Mouse (Mus musculus): ENCODE data around the gene Ncoa3. TPM values are rescaled to one million over a fixed set of nuclear protein-coding genes. Genes with fewer than 3 reads are reported as not detected.

Gene Ncoa3
- polyA plus RNA-seq, 2 experiments: 3.3 to 4.4 TPM

DNA sequence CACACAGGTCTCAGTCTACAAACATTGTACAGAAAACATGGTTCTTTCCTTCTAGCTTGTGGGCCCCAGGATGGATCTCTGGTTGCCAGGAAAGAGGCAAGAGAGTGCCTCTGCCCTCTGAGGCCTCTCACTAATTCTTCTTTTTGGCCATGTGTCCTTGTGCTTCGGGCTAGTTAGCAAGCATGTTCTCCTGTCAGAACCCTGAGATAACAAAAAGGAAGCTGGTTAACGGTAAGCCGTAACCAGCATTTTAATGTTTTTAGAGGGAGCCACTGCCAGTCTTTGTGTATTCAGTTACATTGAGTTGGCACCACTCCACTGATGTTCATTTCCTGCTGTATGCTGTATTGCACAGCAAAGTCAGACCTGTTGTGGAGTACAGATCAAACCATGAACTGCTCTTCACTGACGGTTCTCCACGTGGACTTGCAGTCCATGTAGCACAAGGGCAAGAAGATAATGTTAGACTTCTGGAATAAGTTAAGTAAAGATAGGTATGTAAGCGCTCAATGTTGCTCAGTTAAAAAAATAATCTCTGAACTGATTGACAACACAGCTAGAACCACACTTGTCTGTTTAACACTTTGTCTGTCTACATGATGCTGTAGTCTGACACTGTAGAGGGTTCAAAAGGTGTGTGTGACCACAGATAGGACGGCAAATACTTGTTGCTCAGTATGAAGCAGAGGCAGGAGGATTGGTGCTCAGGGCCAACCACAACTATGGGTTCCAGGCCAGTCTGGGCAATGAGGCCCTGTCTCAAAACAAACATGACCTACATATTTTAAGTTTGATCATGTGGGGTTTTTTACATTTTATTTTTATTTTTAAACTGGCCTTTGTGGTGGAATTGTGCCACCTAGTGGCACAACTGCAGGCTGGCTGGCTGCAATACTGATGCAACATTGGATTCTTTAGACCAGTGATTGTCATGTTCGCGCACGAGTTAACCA is 53.4 kb downstream of the Ncoa3 start:
- H3K27ac ChIP-seq: no peak overlapping the region
- H3K36me3 ChIP-seq (replicated peaks; ENCODE audit: control insufficient read depth, insufficient read depth, low read depth): no peaks in the 10 kb centered on the region
- no peaks in the 10 kb centered on the region for H3K9me3 ChIP-seq (ENCODE audit: control insufficient read depth, low read length)
- WGBS (ENCODE audit: insufficient replicate concordance): 29% methylated on average over 10 of the region's 10 CpGs
- H3K9ac ChIP-seq (replicated peaks): no peak overlapping the region
- H3K4me2 ChIP-seq (ENCODE audit: low read depth): no peak overlapping the region
- TF ChIP-seq EP300 (IDR thresholded peaks at IDR 0.05; ENCODE audit: low read depth) (no peak), CTCF (IDR thresholded peaks at IDR 0.05; ENCODE audit: low read depth) (peak; percentile 71)
- no peak for ATAC-seq (ENCODE audit: insufficient read depth)
- no peaks in the 10 kb centered on the region for H3K27me3 ChIP-seq (ENCODE audit: control insufficient read depth, insufficient read depth, low read length)
- no peak overlapping the region for H3K4me3 ChIP-seq (ENCODE audit: insufficient read depth in 1 of 2, low read depth in 2 of 2, low read length in 2 of 2)
- H3K4me1 ChIP-seq (replicated peaks; ENCODE audit: control insufficient read depth in 2 of 2, insufficient read depth in 2 of 2, low read length in 1 of 2): peaks cover 0 to 16% of the 10 kb centered on the region in 2 experiments; a peak in 2 of 4 replicates
- no peak for DNase-seq (ENCODE audit: low read depth in 3 of 3, low spot score in 3 of 3)

GRCm38 (mm10) chr2:166047931-166048330 is 55.5 kb downstream of the Ncoa3 start:
- 79% methylated on average over 4 of the region's 4 CpGs for WGBS (ENCODE audit: insufficient replicate concordance)

DNA sequence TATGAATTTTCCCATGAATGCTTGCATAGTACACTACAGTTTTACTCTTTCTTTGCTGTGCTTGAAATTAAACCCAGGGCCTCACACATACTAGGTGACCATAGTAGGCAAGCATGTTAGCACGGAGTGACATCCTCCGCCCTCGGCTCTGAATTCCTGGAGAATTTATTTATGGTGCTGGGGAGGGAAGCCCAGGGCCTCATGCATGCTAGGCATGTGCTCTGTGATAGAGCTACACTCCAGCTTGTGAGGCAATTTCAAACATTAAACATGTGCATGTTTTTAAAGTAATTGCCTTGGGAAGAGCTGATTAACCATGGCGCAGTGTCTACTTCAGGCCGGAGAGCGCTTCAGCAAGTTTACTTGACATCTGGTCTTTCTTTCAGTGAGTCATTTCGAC is 56.4 kb downstream of the Ncoa3 start:
- TF ChIP-seq EP300 (IDR thresholded peaks at IDR 0.05; ENCODE audit: low read depth) (no peak), CTCF (IDR thresholded peaks at IDR 0.05; ENCODE audit: low read depth) (no peak)
- no peaks in the 10 kb centered on the region; the same call in 1 of the 2 replicates for H3K36me3 ChIP-seq (replicated peaks; ENCODE audit: control insufficient read depth, insufficient read depth, low read depth)
- H3K27ac ChIP-seq: no peak overlapping the region
- H3K4me3 ChIP-seq (ENCODE audit: insufficient read depth in 1 of 2, low read depth in 2 of 2, low read length in 2 of 2): no peak overlapping the region
- no peak for ATAC-seq (ENCODE audit: insufficient read depth)
- H3K9ac ChIP-seq (replicated peaks): no peak overlapping the region
- DNase-seq (ENCODE audit: low read depth in 3 of 3, low spot score in 3 of 3): no peak
- H3K4me2 ChIP-seq (ENCODE audit: low read depth): no peak overlapping the region
- H3K9me3 ChIP-seq (ENCODE audit: control insufficient read depth, low read length): no peaks in the 10 kb centered on the region
- peaks cover 0 to 10% of the 10 kb centered on the region in 2 experiments; a peak in 2 of 4 replicates for H3K4me1 ChIP-seq (replicated peaks; ENCODE audit: control insufficient read depth in 2 of 2, insufficient read depth in 2 of 2, low read length in 1 of 2)
- 79% methylated on average over 7 of the region's 7 CpGs for WGBS (ENCODE audit: insufficient replicate concordance)
- H3K27me3 ChIP-seq (ENCODE audit: control insufficient read depth, insufficient read depth, low read length): no peaks in the 10 kb centered on the region

More at GRCm38 (mm10) chr2:166047931-166048330, 55.5 kb downstream of the Ncoa3 start:
- ATAC-seq (ENCODE audit: insufficient read depth) (no peak), DNase-seq (ENCODE audit: low read depth in 3 of 3, low spot score in 3 of 3) (no peak)
- no peaks in the 10 kb centered on the region; the same call in 1 of the 2 replicates for H3K36me3 ChIP-seq (replicated peaks; ENCODE audit: control insufficient read depth, insufficient read depth, low read depth)
- H3K9ac ChIP-seq (replicated peaks): no peak overlapping the region
- H3K4me3 ChIP-seq (ENCODE audit: insufficient read depth in 1 of 2, low read depth in 2 of 2, low read length in 2 of 2): no peak overlapping the region
- TF ChIP-seq EP300 (IDR thresholded peaks at IDR 0.05; ENCODE audit: low read depth) (no peak), CTCF (IDR thresholded peaks at IDR 0.05; ENCODE audit: low read depth) (no peak)
- H3K4me1 ChIP-seq (replicated peaks; ENCODE audit: control insufficient read depth in 2 of 2, insufficient read depth in 2 of 2, low read length in 1 of 2): peaks cover 0 to 14% of the 10 kb centered on the region in 2 experiments; a peak in 2 of 4 replicates
- no peak overlapping the region for H3K4me2 ChIP-seq (ENCODE audit: low read depth)
- H3K27me3 ChIP-seq (ENCODE audit: control insufficient read depth, insufficient read depth, low read length): no peaks in the 10 kb centered on the region
- no peak overlapping the region for H3K27ac ChIP-seq
- no peaks in the 10 kb centered on the region for H3K9me3 ChIP-seq (ENCODE audit: control insufficient read depth, low read length)

DNA sequence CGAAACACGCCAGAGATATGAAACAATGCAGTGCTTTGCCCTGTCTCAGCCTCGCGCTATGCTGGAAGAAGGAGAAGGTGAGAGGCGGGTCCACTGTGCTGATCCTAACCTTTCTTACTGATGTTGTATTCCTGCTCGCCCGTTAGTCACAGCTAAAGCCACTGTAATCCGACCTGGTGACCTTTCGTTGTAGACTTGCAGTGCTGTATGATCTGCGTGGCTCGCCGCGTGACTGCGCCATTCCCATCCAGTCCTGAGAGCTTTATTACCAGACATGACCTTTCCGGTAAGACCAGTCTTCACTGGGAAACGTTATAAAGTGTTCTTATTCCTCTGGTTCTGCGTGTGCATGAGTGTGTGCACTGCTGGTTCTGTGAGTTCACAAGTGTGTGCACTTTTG is 59.0 kb downstream of the Ncoa3 start:
- no peak overlapping the region for H3K27ac ChIP-seq
- no peaks in the 10 kb centered on the region for H3K9me3 ChIP-seq (ENCODE audit: control insufficient read depth, low read length)
- no peaks in the 10 kb centered on the region for H3K27me3 ChIP-seq (ENCODE audit: control insufficient read depth, insufficient read depth, low read length)
- H3K4me2 ChIP-seq (ENCODE audit: low read depth): no peak overlapping the region
- no peaks in the 10 kb centered on the region for H3K4me1 ChIP-seq (replicated peaks; ENCODE audit: control insufficient read depth in 2 of 2, insufficient read depth in 2 of 2, low read length in 1 of 2)
- DNase-seq (ENCODE audit: low read depth in 3 of 3, low spot score in 3 of 3): no peak
- no peak for ATAC-seq (ENCODE audit: insufficient read depth)
- no peak for TF ChIP-seq CTCF (IDR thresholded peaks at IDR 0.05; ENCODE audit: low read depth)
- TF ChIP-seq EP300 (IDR thresholded peaks at IDR 0.05; ENCODE audit: low read depth): no peak
- whole genome bisulfite sequencing (ENCODE audit: insufficient replicate concordance): 79% methylated on average over 17 of the region's 17 CpGs
- no peaks in the 10 kb centered on the region; the same call in 1 of the 2 replicates for H3K36me3 ChIP-seq (replicated peaks; ENCODE audit: control insufficient read depth, insufficient read depth, low read depth)
- no peak overlapping the region for H3K9ac ChIP-seq (replicated peaks)
- H3K4me3 ChIP-seq (ENCODE audit: insufficient read depth in 1 of 2, low read depth in 2 of 2, low read length in 2 of 2): no peak overlapping the region

DNA sequence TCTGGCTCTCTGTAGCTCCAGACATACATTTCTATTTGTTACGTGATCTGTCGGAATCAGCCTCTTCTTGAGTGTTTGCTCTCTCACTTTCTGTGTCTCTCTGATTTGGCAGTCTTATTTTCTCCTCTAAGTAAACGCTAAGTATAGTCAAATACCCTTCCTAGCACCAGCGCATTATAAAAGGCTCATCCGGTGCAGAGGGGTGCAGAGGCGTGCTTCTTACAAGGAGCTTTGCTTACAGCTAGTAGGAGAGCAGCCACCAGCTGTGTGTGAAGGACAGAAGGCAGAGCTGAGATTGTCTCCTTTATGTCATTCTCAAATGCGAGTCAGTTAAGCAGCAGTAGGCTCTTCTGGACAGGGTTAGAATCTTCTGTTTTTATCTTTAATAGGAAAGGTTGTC is 59.5 kb downstream of the Ncoa3 start:
- 81% methylated on average over 7 of the region's 7 CpGs for WGBS (ENCODE audit: insufficient replicate concordance)
- Histone ChIP-seq H3K9ac (replicated peaks) (no peak overlapping the region), H3K4me1 (replicated peaks; ENCODE audit: control insufficient read depth in 2 of 2, insufficient read depth in 2 of 2, low read length in 1 of 2) (no peaks in the 10 kb centered on the region), H3K27me3 (ENCODE audit: control insufficient read depth, insufficient read depth, low read length) (no peaks in the 10 kb centered on the region), H3K4me3 (ENCODE audit: insufficient read depth in 1 of 2, low read depth in 2 of 2, low read length in 2 of 2) (no peak overlapping the region), H3K36me3 (replicated peaks; ENCODE audit: control insufficient read depth, insufficient read depth, low read depth) (no peaks in the 10 kb centered on the region; the same call in 1 of the 2 replicates), H3K27ac (no peak overlapping the region), H3K4me2 (ENCODE audit: low read depth) (no peak overlapping the region), H3K9me3 (ENCODE audit: control insufficient read depth, low read length) (no peaks in the 10 kb centered on the region)
- TF ChIP-seq EP300 (IDR thresholded peaks at IDR 0.05; ENCODE audit: low read depth) (no peak), CTCF (IDR thresholded peaks at IDR 0.05; ENCODE audit: low read depth) (no peak)
- ATAC-seq (ENCODE audit: insufficient read depth): no peak
- no peak for DNase-seq (ENCODE audit: low read depth in 3 of 3, low spot score in 3 of 3)

Data from liver, embryonic 14.5 days (tissue).